Mouse (Mus musculus): ENCODE results near the gene Fgfr1op.
"Not testable (repeated sequence)": the region's sequence is repeated elsewhere in the genome, so short reads cannot be mapped to it uniquely, and the experiment has no call there.

The Fgfr1op gene

DNA sequence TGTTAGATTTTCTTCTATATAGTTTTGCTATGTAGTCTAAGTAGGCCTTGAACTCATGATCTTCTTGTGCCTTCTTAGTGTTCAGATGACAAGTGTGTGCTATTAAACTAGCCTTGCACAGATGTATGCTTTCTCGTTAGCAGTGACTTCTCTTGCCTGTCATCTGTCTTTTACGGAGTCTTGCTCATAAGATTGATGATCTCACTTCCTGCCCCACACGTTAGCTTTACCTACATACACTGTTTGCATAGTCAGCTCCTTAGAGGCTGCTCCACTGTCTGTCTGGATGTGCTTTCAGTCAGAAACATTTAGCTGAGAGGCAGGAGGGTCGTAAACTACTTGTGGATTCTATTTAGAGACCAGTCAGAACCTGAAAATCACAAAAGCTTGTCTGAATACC, 5.8 kb downstream of the Fgfr1op start:
- DNase-seq: no peak

DNA sequence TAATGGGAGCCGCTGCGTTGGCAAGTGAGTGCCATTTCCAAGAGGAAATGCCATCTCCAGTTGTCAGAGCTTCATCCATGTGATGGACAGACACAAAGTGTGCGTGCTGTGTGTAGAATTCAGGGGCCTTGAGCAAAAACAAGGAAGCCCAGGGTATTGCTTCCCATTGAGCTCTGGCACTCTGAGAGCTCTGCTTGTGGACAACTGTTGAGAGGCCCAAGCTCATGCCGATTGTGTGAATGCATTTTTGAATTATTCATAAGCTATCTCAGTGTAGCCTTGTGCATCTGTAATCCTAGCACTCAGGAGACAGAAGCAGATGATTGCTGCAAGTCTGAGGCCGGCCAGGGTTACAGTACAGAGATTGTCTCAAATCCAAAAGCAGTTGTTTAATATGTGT, 11.8 kb downstream of the Fgfr1op start:
- no peak for DNase-seq

GRCm38 (mm10) chr17:8183815-8184214, 18.5 kb downstream of the Fgfr1op start:
- DNase-seq: no peak

DNA sequence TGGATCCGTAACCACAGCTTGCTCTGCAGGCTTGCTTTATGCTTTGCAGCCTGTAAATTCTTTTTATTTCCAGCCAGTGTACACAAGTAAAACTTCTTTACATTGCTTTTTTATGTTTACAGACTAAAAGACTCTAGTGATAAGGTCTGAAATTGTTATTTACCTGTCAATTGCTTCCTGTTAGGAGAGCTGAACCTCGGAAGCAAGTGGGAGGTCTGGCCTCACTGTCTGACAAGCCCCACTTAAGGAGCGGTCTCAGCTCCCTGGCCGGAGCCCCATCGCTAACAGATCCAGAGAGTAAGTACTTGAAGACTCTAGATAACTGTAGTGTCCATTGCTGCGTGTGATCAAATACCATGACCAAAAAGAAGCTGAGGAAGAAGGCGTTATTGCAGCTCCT, 18.9 kb downstream of the Fgfr1op start:
- no peak for DNase-seq

- no peak for DNase-seq
Observed at GRCm38 (mm10) chr17:8193678-8194077, 28.4 kb downstream of the Fgfr1op start.

DNA sequence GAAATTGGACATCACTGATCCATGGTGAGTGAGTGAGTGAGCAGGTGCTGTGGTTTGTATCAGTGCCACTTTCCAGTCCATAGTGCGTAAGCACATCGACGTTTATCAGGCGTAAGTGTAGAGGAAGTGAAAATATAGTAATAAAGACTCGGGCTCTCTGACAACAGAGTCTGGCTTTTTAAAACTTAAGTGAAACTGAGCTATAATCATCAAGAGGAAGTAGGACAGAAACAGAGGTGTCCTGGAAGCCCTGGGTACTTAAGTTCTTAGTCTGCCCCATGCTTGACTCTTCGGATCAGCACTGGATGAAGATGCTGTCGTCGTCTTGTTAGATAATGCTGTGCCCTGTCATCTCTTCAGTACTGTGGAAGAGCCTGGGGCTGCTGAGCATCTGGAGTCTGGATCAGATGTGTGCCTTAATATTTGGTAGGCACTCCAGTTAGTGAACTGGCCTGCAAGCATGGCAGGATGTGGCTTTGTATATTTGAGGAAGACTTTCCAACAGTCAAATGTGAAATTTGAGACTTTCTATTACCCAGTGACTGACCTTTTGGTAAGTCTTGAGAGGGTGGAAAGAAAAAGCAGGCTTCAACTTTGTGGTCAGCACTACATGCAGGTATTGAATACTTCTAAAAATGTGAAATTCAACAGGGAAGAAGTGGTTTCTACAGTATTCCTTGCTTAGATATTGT, 30.5 kb downstream of the Fgfr1op start:
- no peak for DNase-seq

DNA sequence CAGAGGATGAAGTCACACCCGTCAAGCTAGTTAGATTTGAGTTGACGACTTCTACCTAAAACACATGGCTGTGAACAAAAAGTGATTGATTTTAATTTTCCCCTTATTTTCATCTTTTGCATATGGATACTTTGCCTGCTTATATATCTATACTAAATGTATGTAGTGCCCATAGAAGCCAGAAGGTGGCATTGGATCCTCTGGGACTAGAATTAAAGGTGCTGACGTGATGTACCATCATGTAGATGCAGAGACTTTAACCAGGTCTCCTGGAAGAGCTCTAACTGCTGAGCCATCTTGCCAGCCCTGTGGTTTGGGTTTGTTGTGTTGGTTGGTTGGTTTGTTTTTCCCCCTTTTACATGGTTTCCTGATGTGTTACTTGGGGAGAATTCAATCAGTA, 32.4 kb downstream of the Fgfr1op start:
- no peak for DNase-seq

GRCm38 (mm10) chr17:8199067-8199935, 34.0 kb downstream of the Fgfr1op start:
- DNase-seq: no peak

DNA sequence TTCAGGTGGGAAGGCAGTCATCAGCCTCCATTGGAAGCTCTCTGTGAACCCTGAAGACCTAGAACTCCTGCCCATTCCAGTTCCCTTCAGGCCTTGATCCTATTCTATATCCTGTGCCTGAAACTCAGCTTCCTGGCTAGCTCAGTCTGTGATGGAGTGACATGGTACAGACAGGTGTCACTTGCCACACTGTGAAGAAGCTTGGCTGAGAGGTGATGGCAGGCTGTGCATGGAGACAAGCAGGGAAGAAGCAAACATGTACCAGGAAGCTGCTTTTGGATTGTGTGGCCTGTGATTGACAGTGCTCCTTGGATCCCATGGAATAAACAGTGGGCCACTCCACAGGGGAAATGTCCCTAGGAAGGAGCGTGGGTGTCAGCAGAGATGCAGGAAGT, 34.6 kb downstream of the Fgfr1op start:
- DNase-seq: no peak

- DNase-seq: no peak
Observed at GRCm38 (mm10) chr17:8203487-8203886, 38.2 kb downstream of the Fgfr1op start.

DNA sequence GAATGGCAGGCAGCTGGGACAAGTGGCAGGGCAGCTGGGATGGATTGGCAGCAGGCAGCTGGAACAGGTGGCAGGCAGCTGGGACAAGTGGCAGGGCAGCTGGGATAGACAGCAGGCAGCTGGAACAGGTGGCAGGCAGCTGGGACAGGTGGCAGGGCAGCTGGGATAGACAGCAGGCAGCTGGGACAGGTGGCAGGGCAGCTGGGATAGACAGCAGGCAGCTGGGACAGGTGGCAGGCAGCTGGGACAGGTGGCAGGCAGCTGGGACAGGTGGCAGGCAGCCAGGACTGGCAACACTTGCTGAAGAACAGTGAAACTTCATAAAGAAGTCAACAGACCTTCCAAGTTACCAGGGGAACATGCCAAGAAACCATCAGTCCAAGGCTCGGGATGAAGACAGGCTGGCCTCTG, 39.9 kb downstream of the Fgfr1op start:
- DNase-seq: not testable (repeated sequence)

DNA sequence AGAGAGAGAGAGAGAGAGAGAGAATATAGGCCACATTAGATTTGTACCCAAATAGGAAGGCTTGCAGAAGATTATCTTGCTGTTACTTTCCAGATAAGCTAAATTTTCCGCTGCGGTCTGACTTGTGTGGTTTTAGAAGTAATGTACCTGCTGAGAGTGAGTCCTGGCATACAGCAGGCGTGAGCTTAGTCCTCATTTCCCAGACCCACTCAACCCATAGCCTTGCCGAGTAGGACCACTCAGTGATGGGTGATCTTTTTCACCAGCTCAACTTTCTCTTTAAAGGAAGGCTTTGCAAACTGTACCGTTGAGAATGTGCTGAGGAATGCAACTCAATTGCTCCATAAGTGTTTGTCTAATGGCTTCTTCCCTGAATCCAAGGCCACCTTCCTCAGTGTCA, 41.4 kb downstream of the Fgfr1op start:
- DNase-seq: no peak

GRCm38 (mm10) chr17:8209696-8210095, 44.4 kb downstream of the Fgfr1op start:
- DNase-seq: no peak

DNA sequence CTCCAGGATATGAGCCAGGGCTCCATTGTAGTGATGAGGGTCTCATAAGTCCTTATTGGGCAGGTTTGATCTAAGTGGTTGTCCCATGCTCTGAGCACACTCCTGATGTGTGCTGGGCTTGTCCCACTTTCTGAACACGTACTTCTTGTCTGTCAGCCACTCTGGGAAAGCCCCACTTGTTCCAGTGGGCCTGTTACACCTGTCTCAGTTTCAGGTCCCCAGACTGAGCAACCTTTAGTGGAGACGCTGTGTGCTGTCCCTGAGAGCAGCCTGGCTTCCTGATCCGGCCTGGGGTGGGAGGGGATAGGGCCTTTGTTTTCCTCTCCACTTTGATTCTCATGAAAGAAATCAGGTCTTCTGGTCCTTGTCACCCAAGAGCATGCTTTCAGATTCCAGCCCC, 44.9 kb downstream of the Fgfr1op start:
- no peak for DNase-seq

- no peak for DNase-seq
Observed at GRCm38 (mm10) chr17:8210675-8211074, 45.4 kb downstream of the Fgfr1op start.

DNA sequence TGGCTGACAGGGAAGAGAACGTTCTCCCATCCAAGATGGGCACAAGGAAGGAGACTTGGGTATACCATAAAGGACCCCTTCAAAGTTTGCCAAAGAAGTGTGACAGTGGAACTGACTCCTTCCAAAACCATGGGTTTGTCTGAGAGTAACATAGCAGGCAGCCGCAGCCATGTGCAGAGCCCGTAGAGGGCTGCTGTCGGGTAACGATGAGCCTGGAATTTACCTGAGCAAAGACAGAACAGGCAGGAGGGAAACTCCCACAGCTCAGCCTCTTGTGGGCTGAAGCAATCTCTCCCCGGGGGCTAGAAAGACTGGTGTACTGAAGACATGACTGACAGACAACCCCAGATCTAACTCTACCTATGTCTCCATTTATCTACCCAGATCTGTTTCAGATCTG, 46.1 kb downstream of the Fgfr1op start:
- no peak for DNase-seq

GRCm38 (mm10) chr17:8214369-8214768, 49.1 kb downstream of the Fgfr1op start:
- no peak for DNase-seq

GRCm38 (mm10) chr17:8215016-8215745, 49.9 kb downstream of the Fgfr1op start:
- DNase-seq: no peak

DNA sequence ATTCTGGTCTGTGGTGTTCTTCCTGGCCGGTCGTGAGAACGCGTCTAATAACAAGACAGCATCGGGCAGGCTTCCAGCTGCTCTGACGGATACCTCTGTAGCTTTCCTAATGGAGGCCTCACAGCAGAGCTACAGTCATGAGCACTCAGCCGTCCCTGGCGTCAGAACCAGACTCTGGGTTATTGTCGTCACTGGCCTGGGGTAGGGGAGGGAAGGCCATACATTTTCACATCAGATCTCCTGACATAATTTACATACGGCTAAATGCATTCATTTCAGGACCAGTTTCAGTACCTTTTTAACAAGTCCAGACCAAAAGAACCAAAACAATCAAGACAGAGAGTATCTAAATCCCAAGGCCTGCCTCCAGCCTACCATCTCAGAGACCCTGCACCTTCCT, 57.9 kb downstream of the Fgfr1op start:
- no peak for DNase-seq

DNA sequence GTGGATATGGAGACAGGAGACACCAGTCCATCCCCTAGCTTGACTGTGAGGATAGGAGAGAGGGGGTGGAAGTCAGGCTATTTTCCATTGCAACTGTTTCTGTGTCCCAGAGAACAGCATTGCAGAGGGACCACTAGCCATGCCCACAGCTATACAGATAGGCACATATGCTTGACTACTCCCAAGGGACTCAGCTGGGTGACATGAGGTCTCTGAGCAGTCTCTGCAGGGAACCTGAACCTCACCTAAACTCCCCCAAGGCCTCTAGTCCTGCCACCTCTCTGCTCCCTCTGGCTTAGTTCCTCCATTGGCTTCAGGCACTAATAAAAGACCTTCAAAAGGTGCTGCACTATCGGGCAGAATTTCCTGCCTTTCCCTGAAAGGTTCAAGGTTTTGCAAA, 58.8 kb downstream of the Fgfr1op start:
- DNase-seq: no peak

DNA sequence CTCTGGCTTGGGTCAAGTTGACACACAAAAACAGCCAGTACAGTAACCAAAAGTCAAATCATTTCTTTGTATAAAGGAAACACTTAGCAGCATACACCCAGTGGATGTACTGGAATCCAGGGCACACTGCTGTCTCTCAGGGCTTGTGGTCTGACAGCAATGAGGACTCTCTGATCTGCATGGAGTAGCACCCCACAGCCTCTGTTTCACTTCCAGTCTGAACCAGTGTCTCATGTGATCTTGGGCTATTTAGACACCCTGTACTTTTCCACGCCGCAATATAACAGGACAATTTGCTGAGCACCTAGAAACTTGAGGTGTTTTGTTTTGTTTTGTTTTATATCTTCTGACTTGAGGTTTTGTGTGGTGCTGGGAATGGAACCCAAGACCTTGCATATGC, 59.9 kb downstream of the Fgfr1op start:
- no peak for DNase-seq

GRCm38 (mm10) chr17:8225746-8226145, 60.4 kb downstream of the Fgfr1op start:
- no peak for DNase-seq

- no peak for DNase-seq
Observed at GRCm38 (mm10) chr17:8228622-8229021, 63.3 kb downstream of the Fgfr1op start.

GRCm38 (mm10) chr17:8229607-8230006, 64.3 kb downstream of the Fgfr1op start:
- no peak for DNase-seq
